Mouse (Mus musculus) cerebellum, adult 2 months (tissue): ENCODE measurements around the gene Efr3b. TPM values are rescaled to one million over a fixed set of nuclear protein-coding genes. Genes with fewer than 3 reads are reported as not detected.

ENCODE experiments used
- DNase-seq, 2 experiments: peaks; one replicate each; pipeline ENCODE4 v3.0.0; 2021
- H3K27ac ChIP-seq: fragments of 200-500 bp; 2 replicates; pipeline ENCODE4 v1.5.1; 2012; ENCODE audit warnings: low read length, control low read depth, inconsistent platforms; ENCODE audit not compliant: insufficient read depth
- H3K27me3 ChIP-seq: fragments of 200-500 bp; 2 replicates; pipeline ENCODE4 v1.6.1; 2012; ENCODE audit warnings: inconsistent platforms, mild to moderate bottlenecking, low read length, moderate library complexity; ENCODE audit not compliant: control insufficient read depth, insufficient read depth
- H3K4me1 ChIP-seq: fragments of 200-500 bp; 2 replicates; pipeline ENCODE4 v1.6.1; 2011; ENCODE audit warnings: low read length; ENCODE audit not compliant: control insufficient read depth, insufficient read depth
- H3K4me3 ChIP-seq: fragments of 200-500 bp; replicated peaks from 2 replicates; pipeline ENCODE3; 2011; ENCODE audit warnings: mild to moderate bottlenecking, low read depth, low read length, control low read depth; ENCODE audit not compliant: insufficient read depth
- CTCF ChIP-seq: fragments of 200-500 bp; IDR thresholded peaks from 2 replicates; pipeline ENCODE4 v1.5.1; 2011; ENCODE audit warnings: low read depth, mild to moderate bottlenecking, control low read depth, low read length, moderate library complexity, borderline replicate concordance; ENCODE audit not compliant: insufficient read depth
- POLR2A ChIP-seq: fragments of 200-500 bp; IDR thresholded peaks from 2 replicates; pipeline ENCODE4 v1.6.1; 2011; ENCODE audit warnings: low read length, control low read depth, borderline replicate concordance; ENCODE audit not compliant: insufficient read depth
- WGBS: fragments of 180-500 bp; shearing (Covaris S2); methylation state at CpG from one replicate; pipeline ENCODE4 v1.1.7; 2018; 5-methylcytosine and 5-hydroxymethylcytosine counted together
- polyA plus RNA-seq: library from polyadenylated mRNA; depleted of rRNA; stranded (reverse); fragments of >200 nt; gene quantifications from 2 replicates; pipeline ENCODE4 v1.2.3, GENCODE M21; 2012

The Efr3b gene
- polyA plus RNA-seq, 1 experiment = 83.8 TPM

- TF ChIP-seq POLR2A (no peak), CTCF (no peak)
- no peaks in the 10 kb centered on the region for H3K4me1 ChIP-seq
- no peak overlapping the region for H3K27ac ChIP-seq
- no peaks in the 10 kb centered on the region for H3K27me3 ChIP-seq
- DNase-seq = peak in 1 of 2 experiments; percentile 30
- WGBS = 22% methylated on average over 9 of the region's 9 CpGs
- H3K4me3 ChIP-seq = no peak overlapping the region
Measured at GRCm38 (mm10) chr12:4071671-4072070, 33.0 kb upstream of the Efr3b start.

GRCm38 (mm10) chr12:4068551-4068950 is 29.8 kb upstream of the Efr3b start:
- no peaks in the 10 kb centered on the region for H3K4me1 ChIP-seq
- no peaks in the 10 kb centered on the region for H3K27me3 ChIP-seq
- no peak for DNase-seq
- no peak overlapping the region for H3K4me3 ChIP-seq
- no peak overlapping the region for H3K27ac ChIP-seq
- TF ChIP-seq CTCF (no peak), POLR2A (no peak)
- 85% methylated on average over 4 of the region's 4 CpGs for WGBS

- H3K4me1 ChIP-seq = no peaks in the 10 kb centered on the region
- no peak overlapping the region for H3K27ac ChIP-seq
- no peaks in the 10 kb centered on the region for H3K27me3 ChIP-seq
- H3K4me3 ChIP-seq = no peak overlapping the region
- DNase-seq = no peak
- TF ChIP-seq CTCF = no peak
- no peak for TF ChIP-seq POLR2A
- 80% methylated on average over 6 of the region's 6 CpGs for WGBS
Measured at GRCm38 (mm10) chr12:4066681-4067459, 28.2 kb upstream of the Efr3b start.

- no peaks in the 10 kb centered on the region for H3K27me3 ChIP-seq
- H3K27ac ChIP-seq = no peak overlapping the region
- WGBS = 90% methylated on average over 8 of the region's 8 CpGs
- DNase-seq = no peak
- H3K4me3 ChIP-seq = no peak overlapping the region
- H3K4me1 ChIP-seq = no peaks in the 10 kb centered on the region
- no peak for TF ChIP-seq CTCF
- no peak for TF ChIP-seq POLR2A
Measured at GRCm38 (mm10) chr12:4065944-4066343, 27.2 kb upstream of the Efr3b start.

DNA sequence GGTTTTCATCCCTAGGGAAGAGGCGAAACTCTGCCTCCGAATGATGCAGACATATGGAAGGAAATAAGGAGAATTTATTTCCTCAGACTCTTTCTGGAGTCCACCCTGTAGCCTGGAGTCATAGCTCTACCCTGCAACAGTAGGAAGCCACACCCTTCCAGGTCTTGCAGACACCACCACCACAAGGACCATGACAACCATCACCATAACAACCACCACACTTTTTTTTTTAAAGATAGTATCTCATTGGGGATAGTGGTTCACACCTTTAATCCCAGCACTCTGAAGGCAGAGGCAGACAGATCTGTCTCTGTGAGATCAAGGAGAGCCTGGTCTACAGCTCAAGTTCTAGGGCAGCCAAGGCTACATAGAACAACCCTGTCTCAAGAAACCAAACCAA is 26.8 kb upstream of the Efr3b start:
- no peak overlapping the region for H3K27ac ChIP-seq
- no peak for TF ChIP-seq CTCF
- no peak for TF ChIP-seq POLR2A
- 95% methylated on average over 2 of the region's 2 CpGs for WGBS
- no peaks in the 10 kb centered on the region for H3K27me3 ChIP-seq
- DNase-seq = no peak
- no peak overlapping the region for H3K4me3 ChIP-seq
- H3K4me1 ChIP-seq = no peaks in the 10 kb centered on the region

DNA sequence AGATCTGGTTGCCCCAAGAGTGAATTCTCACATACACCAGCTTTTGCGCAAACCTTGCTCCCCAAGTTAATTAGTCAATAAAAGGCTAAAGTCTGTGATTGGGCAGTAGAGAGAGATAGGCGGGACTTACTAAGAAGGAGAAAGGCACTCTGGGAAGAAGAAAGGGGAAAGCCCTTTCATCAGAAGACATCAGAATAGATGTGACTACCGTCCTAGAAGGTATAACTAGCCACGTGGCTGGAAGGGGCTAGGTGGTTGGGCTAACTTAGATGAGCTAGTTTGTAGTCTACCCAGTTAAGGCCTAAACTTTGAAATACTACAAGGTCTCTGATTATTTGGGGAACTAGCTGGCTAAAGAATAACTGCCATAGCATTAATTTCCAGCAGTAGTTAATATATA is 21.0 kb upstream of the Efr3b start:
- 85% methylated on average over 4 of the region's 4 CpGs for WGBS

DNA sequence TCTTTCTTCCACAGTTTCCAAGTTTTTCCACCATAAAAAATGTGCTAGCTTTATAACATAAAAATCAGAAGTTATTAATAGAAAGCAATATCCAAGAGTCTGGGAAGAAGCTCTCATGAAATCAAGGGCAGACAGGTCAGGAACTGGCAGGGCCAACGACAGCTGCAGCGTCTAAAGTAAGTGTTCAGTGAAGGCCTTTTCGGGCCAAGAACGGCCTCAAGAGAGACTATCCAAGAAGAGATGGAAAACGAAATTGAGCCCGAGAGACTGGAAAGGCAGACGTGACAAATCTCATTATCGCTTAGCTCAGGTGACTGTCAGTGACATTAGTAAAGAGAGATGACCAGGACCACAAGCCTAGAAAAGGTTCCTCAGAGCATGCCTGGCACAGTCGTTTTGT is 19.6 kb upstream of the Efr3b start:
- Histone ChIP-seq H3K4me1 (no peaks in the 10 kb centered on the region), H3K4me3 (no peak overlapping the region), H3K27me3 (no peaks in the 10 kb centered on the region), H3K27ac (no peak overlapping the region)
- no peak for DNase-seq
- 34% methylated on average over 9 of the region's 9 CpGs for WGBS
- TF ChIP-seq CTCF = no peak
- no peak for TF ChIP-seq POLR2A

More for the DNA sequence above, 21.0 kb upstream of the Efr3b start:
- no peak overlapping the region for H3K27ac ChIP-seq
- TF ChIP-seq CTCF (no peak), POLR2A (no peak)
- no peak overlapping the region for H3K4me3 ChIP-seq
- H3K4me1 ChIP-seq = no peaks in the 10 kb centered on the region
- DNase-seq = no peak
- no peaks in the 10 kb centered on the region for H3K27me3 ChIP-seq

DNA sequence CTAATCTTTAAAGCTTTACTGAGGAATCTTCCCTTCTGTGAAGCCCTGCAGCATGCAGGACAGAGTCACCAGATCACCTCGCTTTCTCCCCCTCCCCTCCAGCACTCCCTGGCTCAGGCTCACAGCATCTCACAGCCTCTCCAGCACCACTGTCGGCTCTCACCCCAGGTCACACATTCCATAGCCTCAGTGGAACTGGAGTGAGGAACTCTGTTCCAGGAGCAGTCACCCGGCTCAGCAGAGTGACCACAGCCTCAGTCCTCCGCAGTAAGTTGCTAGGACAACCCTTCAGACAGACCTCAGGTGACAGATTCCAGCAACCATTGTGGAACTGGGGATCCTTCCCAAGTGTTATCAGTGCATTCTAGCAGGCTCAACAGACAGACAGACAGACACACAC is 16.1 kb upstream of the Efr3b start:
- TF ChIP-seq POLR2A (no peak), CTCF (no peak)
- no peak for DNase-seq
- H3K27ac ChIP-seq = no peak overlapping the region
- no peak overlapping the region for H3K4me3 ChIP-seq
- H3K27me3 ChIP-seq = no peaks in the 10 kb centered on the region
- H3K4me1 ChIP-seq = no peaks in the 10 kb centered on the region
- 52% methylated on average over 4 of the region's 4 CpGs for WGBS
